Mouse (Mus musculus): ENCODE data around the gene Ltbp1.

GRCm38 (mm10) chr17:75066340-75066739 is 61.0 kb downstream of the Ltbp1 start:
- TF ChIP-seq CTCF (IDR thresholded peaks at IDR 0.05; ENCODE audit: extremely low read depth, insufficient read length, insufficient replicate concordance, low read depth, low read length) (no peak), POLR2A (IDR thresholded peaks at IDR 0.05; ENCODE audit: low read depth, low read length) (no peak)
